Mouse (Mus musculus): ENCODE results near the gene Mical3. TPM values are rescaled to one million over a fixed set of nuclear protein-coding genes. Genes with fewer than 3 reads are reported as not detected.

Mical3 gene
- 10 to 100 TPM; 43.0 to 75.5 TPM for total RNA-seq (2021)
- long read RNA-seq, experiment 1, partial matches to known transcripts, result 7 of 15 reads
- long read RNA-seq, experiment 1, other reads (novel, unspliced or antisense), result 8 of 15 reads
- long read RNA-seq, experiment 2, full-length matches to known transcripts, result 1 of 9 reads
- long read RNA-seq, experiment 2, partial matches to known transcripts, result 2 of 9 reads
- long read RNA-seq, experiment 2, other reads (novel, unspliced or antisense), result 6 of 9 reads

DNA sequence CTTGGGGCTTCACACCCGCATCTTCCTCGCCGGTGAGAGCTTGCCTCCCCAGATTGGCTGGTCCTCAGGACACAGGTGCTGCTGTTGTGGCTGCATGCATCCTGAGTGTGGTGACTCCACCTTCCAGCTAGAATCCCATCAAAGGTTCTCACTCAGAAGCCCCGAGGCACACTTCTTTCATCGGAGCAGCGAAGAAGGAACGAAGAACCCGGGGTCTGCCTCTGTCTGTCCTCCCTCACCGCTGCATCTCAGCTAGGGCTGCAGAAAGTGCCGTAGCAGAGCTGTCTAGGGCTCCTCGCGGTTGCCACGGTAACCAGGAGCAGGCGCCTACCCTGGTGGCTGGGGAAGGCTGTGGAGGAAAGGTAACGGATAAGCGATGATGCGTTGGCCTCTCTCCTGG is at the start of gene Mical3:
Mical3 (minus strand) TSS at position 227 of the 400 bp plus-strand sequence.
- peak; percentile 65 for DNase-seq

DNA sequence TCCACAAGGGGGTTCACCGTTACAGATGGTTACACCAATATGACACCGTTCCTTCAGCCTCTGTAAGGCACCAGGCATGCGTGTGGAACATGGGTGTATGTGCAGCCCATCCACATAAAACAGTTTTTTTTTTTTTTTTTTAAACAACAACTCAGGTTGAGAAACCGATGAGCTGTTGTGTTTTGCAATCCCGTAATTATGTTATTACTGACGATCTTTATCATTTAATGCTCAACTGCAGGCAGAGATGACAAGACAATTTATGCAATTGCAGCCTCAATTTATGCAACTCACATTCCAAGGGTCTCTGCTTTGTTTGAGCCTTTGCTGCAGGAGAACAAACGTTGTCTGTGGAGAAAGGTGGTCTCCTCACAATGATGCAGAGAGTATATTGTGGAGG is 49.0 kb upstream of the Mical3 start:
- DNase-seq, result no peak

DNA sequence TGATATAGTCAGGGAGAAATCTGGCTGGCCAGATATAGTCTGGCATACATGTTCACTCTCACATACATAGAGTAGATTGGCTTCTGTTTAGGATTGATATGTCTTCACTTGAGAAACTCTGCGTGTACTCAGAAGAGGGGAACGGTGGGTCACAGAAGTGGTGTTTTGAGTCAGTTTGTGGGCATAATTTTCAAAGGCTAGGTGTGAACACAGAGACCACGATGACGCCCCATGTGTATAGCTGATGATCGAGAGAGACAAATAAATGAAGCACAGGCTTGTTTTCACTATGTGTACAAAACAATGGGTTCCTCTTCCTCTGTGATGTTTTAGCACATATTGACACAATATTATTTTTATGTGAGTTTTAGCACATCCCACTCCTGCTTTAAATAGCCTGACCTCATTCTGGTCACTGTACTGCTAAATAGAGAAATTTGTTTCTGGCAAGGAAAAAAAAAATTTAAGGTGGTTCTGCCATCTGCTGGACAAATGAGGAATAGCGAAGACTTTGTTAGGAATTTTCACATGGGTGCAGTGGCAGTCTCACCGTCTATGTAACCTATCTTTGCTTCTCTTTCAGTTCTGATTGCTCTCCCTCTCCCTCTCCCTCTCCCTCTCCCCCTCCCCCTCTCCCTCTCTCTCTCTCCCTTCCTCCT is 48.0 kb upstream of the Mical3 start:
- peak; percentile 77 for DNase-seq

DNA sequence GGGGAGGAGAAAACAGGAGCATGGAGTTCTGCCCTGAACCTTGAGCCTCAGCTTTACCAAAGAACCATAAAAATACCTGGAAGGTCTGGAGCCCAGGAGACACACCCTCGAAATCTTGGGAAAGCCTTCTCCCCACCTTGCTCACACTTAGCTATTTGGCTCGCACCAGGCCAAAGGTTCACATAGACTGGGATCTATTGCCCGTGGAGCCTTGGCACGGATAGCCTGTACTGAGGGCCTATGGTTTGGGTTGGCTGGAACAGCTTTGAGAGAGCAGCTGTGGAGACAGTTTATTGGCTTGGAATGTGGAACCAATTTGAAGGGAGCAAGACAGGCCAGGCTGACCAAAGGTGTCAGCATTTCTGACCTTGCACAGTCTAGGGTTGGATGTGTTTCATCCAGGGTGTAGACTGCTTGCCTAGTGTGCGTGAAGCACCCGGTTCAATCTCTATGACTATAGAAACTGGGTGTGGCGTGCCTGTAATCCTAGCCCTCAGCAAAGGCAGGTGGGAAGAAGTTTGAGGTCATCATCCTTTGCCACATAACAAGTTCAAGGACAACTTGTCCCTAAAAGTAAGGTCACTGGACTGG is 46.4 kb upstream of the Mical3 start:
- peak; percentile 46 for DNase-seq

DNA sequence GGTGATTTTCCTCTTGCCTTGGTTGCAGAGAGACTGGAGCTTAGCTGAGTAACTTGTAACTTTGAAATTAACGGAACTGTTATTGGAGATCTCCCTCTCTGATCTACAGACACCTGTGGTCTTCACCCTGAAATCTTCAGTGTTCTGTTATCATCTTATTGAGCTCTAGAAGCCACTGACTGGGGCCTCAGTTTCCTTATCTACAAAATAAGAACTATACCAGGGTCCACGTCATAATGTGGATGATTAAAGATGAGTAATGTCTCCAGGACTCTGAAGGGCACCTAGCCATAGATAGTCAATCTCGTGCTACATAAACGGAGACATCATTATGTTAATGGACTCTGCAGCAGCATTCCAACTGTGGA is 45.9 kb upstream of the Mical3 start:
- no peak for DNase-seq

DNA sequence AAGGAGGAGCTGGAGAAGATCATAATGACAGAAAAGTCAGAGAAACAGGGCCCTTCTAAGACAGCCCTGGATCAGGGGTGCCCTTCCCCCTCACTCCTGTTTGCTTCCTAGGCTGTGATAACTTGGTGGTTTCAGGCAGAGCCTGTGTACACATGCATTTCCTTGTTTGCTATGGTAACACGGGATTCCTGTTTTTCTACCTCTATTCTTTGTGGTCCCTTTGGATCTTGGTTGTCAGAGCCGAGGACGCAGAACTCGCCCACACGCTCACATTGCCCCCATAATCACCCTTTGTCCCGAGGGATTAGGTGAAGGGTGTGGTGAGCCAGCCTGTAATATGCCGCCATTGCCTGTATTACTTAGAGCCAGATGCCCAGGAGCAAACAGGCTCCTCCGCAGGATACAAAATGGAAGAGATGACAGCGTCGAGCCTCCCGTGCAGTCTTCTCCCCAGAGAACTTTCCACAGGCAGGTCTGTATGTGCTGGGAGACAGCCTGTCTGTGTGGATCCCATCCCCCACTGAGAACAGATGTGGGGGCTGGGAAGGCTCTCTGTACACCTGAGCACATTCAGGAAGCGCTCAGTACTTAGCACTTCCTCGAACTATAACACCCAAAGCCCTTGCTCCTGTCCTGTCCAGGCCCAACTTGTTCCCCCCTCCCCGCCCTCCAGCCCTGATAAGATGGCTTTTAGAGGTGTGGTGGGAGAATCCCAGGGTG is 45.4 kb upstream of the Mical3 start:
- no peak for DNase-seq

DNA sequence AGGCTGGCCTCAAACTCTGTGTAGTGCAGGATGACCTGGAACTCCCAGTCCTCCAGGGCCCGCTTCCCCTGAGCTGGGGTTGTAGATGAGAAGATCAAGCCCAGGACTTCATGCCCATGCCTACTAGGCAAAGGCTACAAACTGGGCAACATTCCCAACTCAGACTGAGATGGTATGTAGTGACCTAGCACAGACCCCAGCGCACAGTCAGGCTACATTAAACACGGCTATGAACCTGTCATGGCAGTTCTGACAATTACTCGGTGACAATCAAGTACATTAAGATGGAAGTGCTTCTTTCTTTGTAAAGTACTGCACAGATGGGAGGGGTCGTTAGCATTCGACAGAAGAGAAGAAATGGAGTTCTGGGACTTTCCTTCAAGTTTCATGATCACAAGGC is 44.0 kb upstream of the Mical3 start:
- no peak for DNase-seq

DNA sequence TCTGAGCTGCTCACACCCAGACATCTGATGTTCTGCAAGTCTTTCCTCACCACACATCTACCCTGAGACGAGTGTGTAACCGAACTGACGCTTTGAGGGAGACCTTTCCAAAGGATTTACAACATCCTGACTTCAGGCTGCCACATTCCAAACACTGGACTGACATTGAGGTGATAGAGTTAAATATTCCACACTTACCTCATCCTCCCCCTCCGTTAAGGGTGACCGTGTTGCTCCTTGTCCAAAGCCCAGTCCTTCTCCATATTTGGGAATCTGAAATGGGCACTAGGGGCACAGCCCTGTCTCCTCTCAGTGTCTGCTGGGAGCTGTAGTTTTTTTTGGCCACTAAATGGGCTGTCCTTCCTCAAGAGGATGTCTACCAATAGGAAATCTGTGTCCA is 42.7 kb upstream of the Mical3 start:
- no peak for DNase-seq

DNA sequence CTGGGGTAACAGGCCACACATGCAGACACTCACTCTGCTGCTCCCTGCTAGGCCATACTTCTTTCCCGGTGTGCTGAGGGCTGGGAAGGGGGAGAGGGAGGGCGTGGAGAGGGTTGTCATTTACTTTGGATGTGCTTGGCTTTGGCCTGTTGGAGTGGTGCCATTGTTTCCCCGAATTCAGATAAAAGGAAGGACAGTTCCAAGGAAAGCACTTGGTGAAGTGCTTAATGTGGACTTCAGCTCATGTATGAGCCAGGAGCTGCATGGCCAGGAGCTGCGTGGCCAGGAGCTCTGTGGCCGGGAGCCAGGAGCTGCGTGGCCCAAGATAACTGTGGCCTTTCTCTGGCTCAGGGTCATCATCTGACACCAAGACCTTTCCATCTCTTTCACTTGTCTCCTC is 40.3 kb upstream of the Mical3 start:
- peak; percentile 75 for DNase-seq

DNA sequence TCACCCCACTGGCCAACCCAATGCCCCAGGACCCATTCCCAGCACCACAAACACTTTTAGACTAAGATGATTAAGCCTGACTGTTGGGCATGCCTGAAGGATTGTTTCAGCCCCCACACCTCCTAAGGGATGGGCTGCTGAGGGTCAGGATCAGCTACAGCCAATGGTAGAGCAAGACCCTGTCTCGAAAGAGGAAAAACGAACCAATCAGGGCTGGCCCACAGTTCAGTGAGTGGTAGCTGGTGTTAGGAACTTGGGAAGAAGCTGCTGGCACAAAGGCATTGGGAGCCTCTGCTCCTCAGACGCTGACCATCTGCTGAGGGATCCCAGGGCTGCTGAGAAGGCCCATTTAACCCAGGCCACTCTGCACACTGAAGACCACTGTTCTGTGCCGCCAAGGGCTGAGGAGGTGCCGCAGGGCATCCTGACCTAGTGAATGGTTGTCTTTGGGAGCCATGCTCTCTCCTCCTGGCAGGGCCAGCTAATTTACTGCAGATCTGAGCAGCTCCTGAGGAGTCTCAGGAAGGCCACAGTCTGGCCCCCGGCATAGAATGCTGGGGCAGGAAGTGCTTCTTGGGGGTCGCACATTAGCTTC is 36.7 kb upstream of the Mical3 start:
- no peak for DNase-seq

DNA sequence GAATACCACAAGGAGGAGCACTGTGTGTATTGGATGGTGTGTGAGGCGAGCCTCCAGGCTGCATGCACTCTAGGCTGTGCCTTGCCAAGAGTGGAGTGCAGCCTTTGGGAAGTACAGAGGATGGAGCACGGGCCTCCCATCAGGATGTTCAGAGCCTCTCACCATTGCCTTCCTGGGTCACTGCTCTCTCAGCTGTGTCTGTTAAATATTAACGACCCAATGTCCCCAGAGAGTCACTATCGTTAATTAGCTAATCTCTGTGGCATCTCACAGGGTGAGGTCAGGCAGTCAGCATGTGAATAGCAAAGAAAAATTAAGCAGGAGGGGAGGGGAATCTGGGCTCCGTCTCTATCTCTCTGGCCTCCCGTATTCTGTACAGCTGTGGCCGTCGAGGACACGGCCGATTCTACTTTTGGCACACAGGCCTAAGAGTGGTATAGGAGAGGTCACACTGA is 35.3 kb upstream of the Mical3 start:
- DNase-seq, result no peak

DNA sequence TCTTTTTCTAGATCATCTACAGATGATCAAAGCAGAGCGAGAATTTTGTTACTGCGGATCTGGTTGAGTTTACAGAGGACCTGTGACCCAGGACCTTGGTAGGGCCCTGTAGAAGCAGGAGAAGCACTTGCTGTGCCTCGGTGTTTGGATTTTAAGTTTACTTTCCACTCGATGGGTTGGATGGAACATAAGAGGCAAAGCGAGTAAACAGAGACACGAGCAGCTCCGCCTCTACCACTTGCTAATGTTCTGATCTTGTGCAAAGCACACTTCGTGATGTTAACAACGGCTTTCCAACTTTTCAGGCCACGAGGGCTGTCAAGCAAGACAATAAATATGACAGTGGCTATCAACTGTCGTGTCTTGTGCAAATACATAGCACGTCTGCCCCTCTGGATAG is 31.8 kb upstream of the Mical3 start:
- DNase-seq, result no peak

DNA sequence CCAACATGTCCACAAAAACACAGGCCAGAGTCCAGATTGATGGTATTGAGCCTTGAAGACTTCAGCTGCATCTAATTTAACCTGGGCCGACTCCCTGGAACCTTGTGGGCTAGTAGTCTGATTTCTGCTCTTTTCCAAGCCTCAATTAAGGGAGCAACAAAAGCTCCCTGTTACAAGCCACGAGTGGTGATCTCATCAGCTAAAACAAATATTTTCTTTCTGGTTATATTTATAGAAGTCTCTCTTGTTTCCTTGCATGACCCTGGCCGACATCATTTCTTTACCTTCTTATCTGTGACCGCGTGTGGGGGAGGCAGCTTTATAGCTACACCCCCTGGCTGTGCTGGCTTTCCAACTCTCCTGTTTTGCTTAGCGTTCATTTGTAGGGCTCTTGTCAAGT is 29.3 kb upstream of the Mical3 start:
- DNase-seq, result no peak

DNA sequence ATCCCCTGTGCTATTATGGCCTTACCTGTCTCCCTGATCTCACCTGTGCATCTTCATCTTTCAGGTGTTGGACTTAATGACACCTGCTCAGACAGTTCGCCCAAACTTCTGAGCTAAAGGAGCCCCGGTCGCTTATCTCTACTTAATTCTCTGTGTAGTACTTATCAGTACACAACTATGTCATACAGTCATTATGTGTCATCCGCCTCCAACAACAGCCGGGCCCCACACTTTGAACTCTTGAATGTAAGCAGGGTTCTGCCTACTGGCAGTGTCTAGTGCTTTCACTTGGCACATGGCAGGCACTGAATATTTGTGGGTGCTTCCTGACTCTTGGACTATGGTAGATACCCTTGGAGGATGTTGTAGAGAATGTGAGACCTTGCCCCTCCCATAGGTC is 28.8 kb upstream of the Mical3 start:
- DNase-seq, result no peak

DNA sequence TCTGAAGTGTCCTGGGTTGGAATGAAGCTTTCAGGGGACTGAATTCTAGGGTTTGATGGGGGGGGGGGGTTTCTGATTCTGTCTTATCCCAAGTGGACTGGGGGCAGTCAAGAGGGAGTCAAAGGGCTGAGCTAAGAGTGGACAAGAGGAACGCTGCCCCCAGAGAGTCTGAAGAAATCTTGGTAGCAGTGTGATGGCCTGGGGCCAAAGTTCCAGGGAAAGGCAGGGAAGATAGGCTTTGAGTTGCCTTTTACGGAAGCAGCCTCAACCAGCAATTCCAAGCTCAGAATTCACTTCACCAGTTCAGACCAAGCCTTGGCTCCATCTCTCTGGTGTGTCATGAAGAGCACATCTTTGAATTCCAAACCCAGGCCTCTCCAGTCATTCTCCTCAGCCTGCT is 25.2 kb upstream of the Mical3 start:
- peak; percentile 61 for DNase-seq

DNA sequence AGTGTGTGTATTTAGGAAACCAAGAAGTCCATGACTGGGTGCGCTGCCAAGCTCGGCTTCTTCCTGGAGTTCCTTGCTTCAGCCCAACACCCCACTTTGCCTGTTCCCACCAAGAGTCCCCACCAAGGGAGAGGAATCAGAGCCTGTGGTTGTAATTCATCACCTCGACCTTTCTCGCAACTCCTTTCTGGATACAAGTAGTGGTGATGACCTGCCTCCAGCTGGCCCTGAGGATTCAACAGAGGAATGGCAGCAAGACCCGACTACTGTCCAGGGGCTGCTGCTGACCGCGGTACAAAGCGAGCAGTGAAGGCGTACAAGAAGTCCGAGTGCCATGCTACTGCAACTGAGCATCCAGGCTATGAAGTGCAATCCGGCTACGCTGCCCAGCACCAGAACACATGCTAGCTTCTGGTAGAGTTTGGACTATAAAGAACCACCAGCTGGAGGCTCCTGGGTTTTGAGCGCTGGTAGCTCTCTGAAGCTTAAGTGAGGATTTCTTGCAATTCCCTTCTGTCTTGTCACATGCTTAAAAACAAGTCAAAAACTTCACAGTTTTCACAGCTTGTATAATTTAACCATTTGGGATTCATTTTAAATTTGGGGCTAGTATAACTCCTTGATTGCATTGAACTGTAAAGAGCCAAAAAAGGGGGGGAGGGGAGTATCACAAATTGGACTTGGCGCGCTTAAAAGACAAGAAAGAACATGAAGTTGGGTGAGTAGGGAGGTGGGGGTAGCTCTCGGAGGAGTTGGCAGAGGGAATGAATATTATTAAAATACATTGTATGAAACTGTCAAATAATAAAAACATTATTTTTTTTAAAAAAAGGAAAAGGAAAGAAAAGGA is 23.9 kb upstream of the Mical3 start:
- no peak for DNase-seq

DNA sequence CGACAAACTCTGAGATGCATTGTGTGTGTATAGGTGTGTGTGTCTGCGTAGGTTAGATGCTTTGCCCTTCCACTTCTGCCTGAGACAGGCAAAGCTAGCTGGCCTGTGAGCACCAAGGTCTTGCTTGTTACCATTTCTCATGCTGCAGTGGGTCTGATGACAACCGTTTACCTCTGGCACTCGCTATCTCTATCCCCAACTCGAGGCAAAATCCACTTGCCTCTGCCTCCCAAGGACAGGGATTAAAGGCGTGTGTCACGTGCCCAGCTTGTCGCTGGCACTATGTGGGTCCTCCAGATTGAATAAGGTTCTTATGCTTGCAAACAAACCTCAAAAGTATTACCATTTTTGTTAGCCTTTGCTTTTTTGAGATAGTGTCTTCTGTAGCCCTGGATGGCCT is 22.4 kb upstream of the Mical3 start:
- DNase-seq, result no peak

DNA sequence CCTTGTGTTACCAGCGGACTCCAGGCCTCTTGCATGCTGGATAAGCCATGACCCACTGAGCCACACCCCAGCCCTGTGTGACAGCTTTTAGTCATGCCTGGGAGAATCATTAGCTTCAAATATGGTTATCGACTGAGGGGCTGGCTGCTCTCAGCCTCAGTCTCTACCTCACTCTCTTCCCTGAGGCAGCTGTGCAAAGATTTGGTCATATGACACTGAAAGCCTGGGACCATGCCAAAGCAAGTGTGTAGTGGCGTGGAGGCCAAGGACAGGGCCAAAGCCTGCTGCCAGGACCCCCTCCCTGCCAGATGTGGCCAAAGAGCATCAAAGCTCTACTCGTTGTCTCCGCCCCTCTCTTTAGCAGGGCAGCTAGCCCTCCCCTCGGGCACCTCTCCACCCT is 20.9 kb upstream of the Mical3 start:
- peak; percentile 93 for DNase-seq

DNA sequence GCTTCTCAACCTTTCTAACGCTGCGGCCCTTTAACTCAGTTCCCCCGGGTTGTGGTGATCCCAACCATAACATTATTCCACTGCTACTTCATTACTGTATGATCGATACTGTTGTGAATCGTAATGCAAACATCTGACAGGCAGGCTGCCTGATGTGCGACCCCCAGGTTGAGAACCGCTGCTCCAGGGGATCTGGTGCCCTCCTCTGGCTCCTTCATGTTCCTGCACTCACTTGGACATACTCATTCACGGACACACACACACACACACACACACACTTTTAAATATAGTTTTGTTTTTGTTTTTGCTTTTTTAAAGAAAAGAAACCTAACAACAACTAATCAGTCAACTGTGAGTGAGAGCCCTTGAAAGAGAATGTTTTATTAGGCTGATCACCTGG is 19.3 kb upstream of the Mical3 start:
- DNase-seq, result no peak

DNA sequence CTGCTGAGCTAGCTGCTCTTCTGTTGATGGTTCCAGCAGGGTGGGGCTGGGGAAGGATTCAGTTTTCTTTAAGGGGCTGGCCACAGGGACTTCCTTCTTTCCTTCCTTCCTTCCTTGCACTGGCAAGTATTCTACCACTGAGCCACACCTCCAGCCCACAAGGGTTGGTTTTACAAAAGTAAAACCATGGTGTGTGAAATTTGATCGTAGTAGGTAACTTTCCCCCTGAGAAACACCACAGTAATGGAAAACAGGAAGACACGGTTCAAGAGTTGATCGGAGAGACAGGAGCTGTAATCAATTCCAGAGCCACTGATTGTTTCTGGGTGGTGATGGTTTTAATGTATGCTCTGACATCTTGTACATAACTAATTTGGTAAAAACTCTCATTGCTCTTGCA is 18.6 kb upstream of the Mical3 start:
- no peak for DNase-seq

DNA sequence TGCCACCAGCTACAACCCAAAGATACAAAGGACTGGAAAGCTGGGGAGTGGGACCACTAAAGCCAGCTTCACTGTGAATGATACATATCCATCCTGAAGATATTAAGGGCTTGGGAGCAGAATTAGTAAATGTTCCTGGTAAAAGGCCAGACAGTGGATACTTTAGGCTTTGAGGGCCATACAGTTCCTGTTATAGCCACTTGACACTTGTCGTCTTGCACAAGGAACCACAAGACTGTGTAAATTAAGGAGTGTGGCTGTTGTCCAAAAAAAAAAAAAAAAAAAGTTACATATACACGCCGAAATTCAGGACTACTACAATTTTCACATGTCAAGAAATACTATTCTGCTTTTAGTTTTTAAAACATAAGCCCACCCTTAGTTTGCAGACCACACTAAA is 17.6 kb upstream of the Mical3 start:
- DNase-seq, result no peak

DNA sequence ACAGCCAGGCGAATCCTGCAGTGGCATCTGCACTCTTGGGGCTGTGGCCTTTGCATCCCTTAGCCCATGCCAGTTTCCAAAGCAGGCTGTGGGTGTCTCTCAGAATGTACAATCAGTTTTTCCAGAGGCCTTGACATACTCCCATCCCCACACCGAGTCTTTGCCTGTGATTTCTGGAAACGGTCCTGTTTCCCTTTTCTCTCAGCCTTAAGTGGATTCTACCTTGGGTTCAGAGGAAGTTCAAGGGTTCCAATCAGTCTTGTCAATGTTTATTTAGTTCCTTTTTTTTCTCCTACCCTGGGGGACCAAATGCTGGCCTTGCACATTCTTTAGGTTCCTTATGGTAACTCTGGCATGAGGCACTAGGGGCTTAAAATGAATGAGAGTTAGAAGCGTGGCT is 16.0 kb upstream of the Mical3 start:
- DNase-seq, result no peak

Data from adrenal gland, postnatal 10 days (tissue).